In genomic region chr16:26357863-26358780, GRCm38 (mm10) we compare ENCODE assay signal across 18 mouse cellular contexts. TPM values are rescaled to one million over a fixed set of nuclear protein-coding genes. Genes with fewer than 3 reads are reported as not detected.
DNase-seq lines count a peak whose midpoint lies in the region; ATAC-seq and TF ChIP-seq lines count a peak whose summit lies in the region.
"Had no signal": no experiment of that assay in that cellular context is flagged by ENCODE, and none has a peak within 500 bp of the region (broad histone marks: within the 10 kb centered on the region; RNA-seq: fewer than 3 reads in every experiment).

No protein-coding gene starts in this region.

- no peaks in the 10 kb centered on the region for H3K9me3 ChIP-seq in kidney, embryonic 16.5 days (ENCODE audit: low read length)
- no peaks in the 10 kb centered on the region for H3K9me3 ChIP-seq in lung, postnatal 0 days (ENCODE audit: low read length)
- no peaks in the 10 kb centered on the region for H3K9me3 ChIP-seq in liver, embryonic 13.5 days (replicated peaks)
- H3K9me3 ChIP-seq in midbrain, postnatal 0 days (ENCODE audit: low read length) = no peaks in the 10 kb centered on the region
- H3K9me3 ChIP-seq: embryonic facial prominence, embryonic 12.5 days; hindbrain, embryonic 13.5 days; intestine, embryonic 15.5 days; limb, embryonic 12.5 days had no signal

- peaks cover 9% of the 10 kb centered on the region; the same call in 1 of the 2 replicates for H3K4me1 ChIP-seq in kidney, adult 2 months (ENCODE audit: control insufficient read depth, insufficient read depth, low read length)
- no peaks in the 10 kb centered on the region for H3K4me1 ChIP-seq in kidney, embryonic 16.5 days (ENCODE audit: insufficient read depth, low read length)
- H3K4me1 ChIP-seq in lung, postnatal 0 days (ENCODE audit: insufficient read depth, low read depth, low read length) = no peaks in the 10 kb centered on the region; the same call in 1 of the 2 replicates
- peaks cover 17% of the 10 kb centered on the region for H3K4me1 ChIP-seq in liver, embryonic 13.5 days (replicated peaks)
- H3K4me1 ChIP-seq in midbrain, postnatal 0 days (ENCODE audit: insufficient read depth, low read length) = no peaks in the 10 kb centered on the region
- H3K4me1 ChIP-seq: embryonic facial prominence, embryonic 12.5 days; intestine, embryonic 15.5 days; limb, embryonic 12.5 days; megakaryocyte, embryonic 14.5 days had no signal

- WGBS in kidney, adult 2 months = 41% methylated on average over 5 of the region's 5 CpGs
- 54% methylated on average over 5 of the region's 5 CpGs for WGBS in kidney, embryonic 16.5 days
- WGBS in lung, postnatal 0 days = 46% methylated on average over 5 of the region's 5 CpGs
- WGBS in liver, embryonic 13.5 days (ENCODE audit: insufficient replicate concordance) = 45% methylated on average over 5 of the region's 5 CpGs
- WGBS in midbrain, postnatal 0 days = 80% methylated on average over 5 of the region's 5 CpGs

- no peak overlapping the region for H3K4me2 ChIP-seq in kidney, embryonic 16.5 days (replicated peaks; ENCODE audit: low read depth, low read length)
- no peak overlapping the region for H3K4me2 ChIP-seq in lung, postnatal 0 days (replicated peaks; ENCODE audit: low read depth, low read length)
- H3K4me2 ChIP-seq in liver, embryonic 13.5 days = no peak overlapping the region
- H3K4me2 ChIP-seq in midbrain, postnatal 0 days (ENCODE audit: low read depth, low read length, poor library complexity, severe bottlenecking) = no peak overlapping the region
- H3K4me2 ChIP-seq: embryonic facial prominence, embryonic 12.5 days; hindbrain, embryonic 13.5 days; intestine, embryonic 15.5 days; limb, embryonic 12.5 days had no signal

- peak overlapping the region; percentile 74; the same call in 1 of the 2 replicates for H3K27ac ChIP-seq in kidney, adult 2 months (ENCODE audit: insufficient read depth, low read depth, low read length)
- no peak overlapping the region for H3K27ac ChIP-seq in kidney, embryonic 16.5 days (ENCODE audit: low read length)
- H3K27ac ChIP-seq in lung, postnatal 0 days (ENCODE audit: low read length) = no peak overlapping the region
- H3K27ac ChIP-seq in liver, embryonic 13.5 days = no peak overlapping the region
- no peak overlapping the region for H3K27ac ChIP-seq in midbrain, postnatal 0 days (ENCODE audit: low read depth, low read length)
- H3K27ac ChIP-seq: embryonic facial prominence, embryonic 12.5 days; hindbrain, embryonic 13.5 days; intestine, embryonic 15.5 days; limb, embryonic 12.5 days had no signal

- TF ChIP-seq CTCF in kidney, adult 2 months (conservative IDR thresholded peaks at IDR 0.05; ENCODE audit: insufficient read depth, insufficient read length, low read depth, low read length) = no peak
- no peak for TF ChIP-seq CTCF in lung, postnatal 0 days (IDR thresholded peaks at IDR 0.05)
- no peak for TF ChIP-seq CTCF in midbrain, postnatal 0 days (IDR thresholded peaks at IDR 0.05)

- DNase-seq in kidney, adult 2 months = peak; percentile 84
- peak; percentile 19 for DNase-seq in lung, postnatal 0 days (ENCODE audit: low spot score)
- no peak for DNase-seq in lung, postnatal 25 days (ENCODE audit: low spot score)
- no peak for DNase-seq in liver, embryonic 13.5 days
- no peak for DNase-seq in natural killer cell, adult 2 months (ENCODE audit: low spot score in 2 of 2)
- no peak for DNase-seq in midbrain, postnatal 0 days (ENCODE audit: low spot score)
- DNase-seq: cerebellum, adult 2 months; gastrocnemius, postnatal 36 days; right cerebral cortex, adult 18-20 months had no signal

- no peak overlapping the region for H3K9ac ChIP-seq in kidney, embryonic 16.5 days (replicated peaks; ENCODE audit: low read length)
- no peak overlapping the region for H3K9ac ChIP-seq in lung, postnatal 0 days (replicated peaks; ENCODE audit: low read depth)
- H3K9ac ChIP-seq in liver, embryonic 13.5 days = no peak overlapping the region
- no peak overlapping the region for H3K9ac ChIP-seq in midbrain, postnatal 0 days (replicated peaks; ENCODE audit: low read length, poor library complexity, severe bottlenecking)
- H3K9ac ChIP-seq: embryonic facial prominence, embryonic 12.5 days; hindbrain, embryonic 13.5 days; intestine, embryonic 15.5 days; limb, embryonic 12.5 days had no signal

- H3K4me3 ChIP-seq in kidney, adult 2 months (ENCODE audit: insufficient read depth, low read depth, low read length) = no peak overlapping the region
- no peak overlapping the region for H3K4me3 ChIP-seq in kidney, embryonic 16.5 days (ENCODE audit: low read length)
- no peak overlapping the region for H3K4me3 ChIP-seq in lung, postnatal 0 days (ENCODE audit: low read depth, low read length)
- no peak overlapping the region for H3K4me3 ChIP-seq in liver, embryonic 13.5 days (replicated peaks)
- no peak overlapping the region for H3K4me3 ChIP-seq in midbrain, postnatal 0 days (ENCODE audit: low read depth, low read length)
- H3K4me3 ChIP-seq: embryonic facial prominence, embryonic 12.5 days; hindbrain, embryonic 13.5 days; intestine, embryonic 15.5 days; limb, embryonic 12.5 days; megakaryocyte, embryonic 14.5 days had no signal

- no peak for TF ChIP-seq EP300 in lung, postnatal 0 days (IDR thresholded peaks at IDR 0.05)

- H3K27me3 ChIP-seq in kidney, adult 2 months (replicated peaks; ENCODE audit: control insufficient read depth, insufficient read depth, low read length) = no peaks in the 10 kb centered on the region
- no peaks in the 10 kb centered on the region for H3K27me3 ChIP-seq in kidney, embryonic 16.5 days (ENCODE audit: insufficient read depth, low read length)
- H3K27me3 ChIP-seq in lung, postnatal 0 days (replicated peaks; ENCODE audit: insufficient read depth, low read length) = no peaks in the 10 kb centered on the region
- no peaks in the 10 kb centered on the region for H3K27me3 ChIP-seq in liver, embryonic 13.5 days
- H3K27me3 ChIP-seq in midbrain, postnatal 0 days (ENCODE audit: insufficient read depth, low read length) = no peaks in the 10 kb centered on the region
- H3K27me3 ChIP-seq: embryonic facial prominence, embryonic 12.5 days; hindbrain, embryonic 13.5 days; intestine, embryonic 15.5 days; limb, embryonic 12.5 days; megakaryocyte, embryonic 14.5 days; Patski had no signal

- TF ChIP-seq POLR2A in kidney, adult 2 months (IDR thresholded peaks at IDR 0.05; ENCODE audit: low read depth, low read length) = no peak

- no peaks in the 10 kb centered on the region for H3K36me3 ChIP-seq in kidney, adult 2 months (ENCODE audit: control insufficient read depth, insufficient read depth, low read length)
- no peaks in the 10 kb centered on the region for H3K36me3 ChIP-seq in kidney, embryonic 16.5 days (ENCODE audit: insufficient read depth, low read length)
- no peaks in the 10 kb centered on the region for H3K36me3 ChIP-seq in lung, postnatal 0 days (ENCODE audit: insufficient read depth, low read length)
- no peaks in the 10 kb centered on the region for H3K36me3 ChIP-seq in liver, embryonic 13.5 days
- no peaks in the 10 kb centered on the region for H3K36me3 ChIP-seq in midbrain, postnatal 0 days (ENCODE audit: insufficient read depth, low read length)
- H3K36me3 ChIP-seq: embryonic facial prominence, embryonic 12.5 days; hindbrain, embryonic 13.5 days; intestine, embryonic 15.5 days; limb, embryonic 12.5 days had no signal

- ATAC-seq in kidney, embryonic 16.5 days (ENCODE audit: low FRiP score, low TSS enrichment) = no peak
- no peak for ATAC-seq in lung, postnatal 0 days
- peak; percentile 82 for ATAC-seq in liver, embryonic 13.5 days (ENCODE audit: low read depth)
- ATAC-seq in midbrain, postnatal 0 days (ENCODE audit: low FRiP score) = no peak
- ATAC-seq: activated CD4-positive, CD25-positive, alpha-beta regulatory T cell, adult 4 months; intestine, embryonic 15.5 days; midbrain, embryonic 16.5 days; Patski had no signal

RNA-seq across cellular contexts. Expression of gene Cldn1, which starts 13.5 kb away (rescaled TPM):
- polyA plus RNA-seq in kidney, adult 2 months (2012; rRNA removed) = 17.7 and 18.2 TPM in 2 replicates
- 44.0 and 46.7 TPM in 2 replicates for polyA plus RNA-seq in kidney, embryonic 16.5 days (2015; fragmentation: Nextera tagmentation; extraction: Ambion mirVana)
- polyA plus RNA-seq in lung, postnatal 0 days (2015; fragmentation: Nextera tagmentation; extraction: Ambion mirVana) = 7.0 and 8.0 TPM in 2 replicates
- polyA plus RNA-seq in liver, embryonic 13.5 days (2015; fragmentation: Nextera tagmentation; extraction: Ambion mirVana) = 17.8 and 24.3 TPM in 2 replicates
- total RNA-seq in midbrain, postnatal 0 days (2014; rRNA removed) = 3.6 and 6.4 TPM in 2 replicates
- polyA plus RNA-seq in midbrain, postnatal 0 days (2015; fragmentation: Nextera tagmentation; extraction: Ambion mirVana) = 1.6 and 2.1 TPM in 2 replicates
- polyA plus RNA-seq: activated CD4-positive, CD25-positive, alpha-beta regulatory T cell, adult 4 months had no signal

Comparison
In these comparisons a context has a peak if more than half of its experiments do, and no peak if none do; other contexts are left out.
1. DNase-seq: peak in kidney, adult 2 months (single experiment) and lung, postnatal 0 days (single experiment); none in lung, postnatal 25 days (single experiment), liver, embryonic 13.5 days (single experiment), natural killer cell, adult 2 months (0 of 2) and midbrain, postnatal 0 days (single experiment).